Mouse (Mus musculus): Measurements from ENCODE around the gene 5730522E02Rik. TPM values are rescaled to one million over a fixed set of nuclear protein-coding genes. Genes with fewer than 3 reads are reported as not detected.

Gene 5730522E02Rik
- polyA plus RNA-seq, 1 experiment from 2014 or later: 13.5 TPM

DNA sequence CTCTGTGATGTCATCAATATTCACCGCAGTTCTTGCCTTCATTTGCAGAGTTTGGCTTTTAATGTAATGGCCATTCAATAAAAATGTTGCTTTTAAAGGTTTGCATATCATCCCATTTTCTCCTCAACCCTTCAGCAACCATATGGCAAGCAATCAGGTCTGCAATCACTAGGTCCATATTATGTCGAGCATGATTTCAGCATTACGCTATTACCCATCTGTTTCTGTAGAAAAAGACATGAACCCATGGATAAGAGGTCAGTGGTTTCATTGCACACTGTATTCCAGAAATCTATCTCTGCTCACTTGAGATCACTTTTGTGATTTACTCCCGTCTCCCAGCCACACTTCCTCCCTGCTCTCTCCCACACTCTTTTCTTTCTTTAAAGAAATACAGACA, 213.1 kb downstream of the 5730522E02Rik start:
- ATAC-seq (ENCODE audit: low FRiP score) (no peak), DNase-seq (ENCODE audit: low spot score) (no peak)
- no peaks in the 10 kb centered on the region for H3K9me3 ChIP-seq (ENCODE audit: control insufficient read depth, low read length)
- no peaks in the 10 kb centered on the region for H3K36me3 ChIP-seq (replicated peaks; ENCODE audit: control insufficient read depth, insufficient read depth)
- no peak overlapping the region for H3K27ac ChIP-seq
- no peak overlapping the region for H3K4me2 ChIP-seq (replicated peaks)
- H3K27me3 ChIP-seq (ENCODE audit: control insufficient read depth, insufficient read depth, low read length): no peaks in the 10 kb centered on the region
- 0 out of 2 replicates have a peak, but pooled peaks cover 4% of the 10 kb centered on the region for H3K4me1 ChIP-seq (replicated peaks; ENCODE audit: control insufficient read depth, insufficient read depth, low read length)
- 63% methylated on average over 4 of the region's 4 CpGs for WGBS
- no peak overlapping the region for H3K9ac ChIP-seq
- no peak overlapping the region for H3K4me3 ChIP-seq (replicated peaks; ENCODE audit: low read length)

DNA sequence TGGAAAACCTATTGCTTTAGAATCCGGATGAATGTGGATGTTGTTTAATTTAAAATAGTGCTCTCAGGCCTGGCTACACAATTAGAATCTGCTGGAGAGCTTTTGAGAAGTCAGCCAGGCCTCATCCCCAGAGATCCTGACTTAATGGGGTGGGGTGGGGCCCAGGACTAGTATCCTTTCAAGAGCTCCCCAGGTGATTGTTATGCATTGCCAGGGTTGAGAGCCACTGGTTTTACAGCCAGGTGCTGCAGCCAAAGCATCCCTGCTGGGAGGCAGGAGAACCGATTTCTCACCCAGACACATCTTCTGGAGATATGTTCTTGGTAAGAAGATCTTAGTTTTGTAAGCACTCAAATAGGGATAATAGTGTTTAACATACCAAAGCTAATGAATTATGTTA, 216.4 kb downstream of the 5730522E02Rik start:
- Histone ChIP-seq H3K27me3 (ENCODE audit: control insufficient read depth, insufficient read depth, low read length) (no peaks in the 10 kb centered on the region), H3K4me3 (replicated peaks; ENCODE audit: low read length) (no peak overlapping the region), H3K27ac (no peak overlapping the region), H3K36me3 (replicated peaks; ENCODE audit: control insufficient read depth, insufficient read depth) (no peaks in the 10 kb centered on the region), H3K9ac (no peak overlapping the region), H3K9me3 (ENCODE audit: control insufficient read depth, low read length) (no peaks in the 10 kb centered on the region), H3K4me2 (replicated peaks) (no peak overlapping the region), H3K4me1 (replicated peaks; ENCODE audit: control insufficient read depth, insufficient read depth, low read length) (0 out of 2 replicates have a peak, but pooled peaks cover 4% of the 10 kb centered on the region)
- ATAC-seq (ENCODE audit: low FRiP score) (no peak), DNase-seq (ENCODE audit: low spot score) (no peak)
- 30% methylated on average over 2 of the region's 2 CpGs for WGBS

- WGBS: 86% methylated on average over 1 of the region's 1 CpGs
- H3K27ac ChIP-seq: no peak overlapping the region
- no peak overlapping the region for H3K4me3 ChIP-seq (replicated peaks; ENCODE audit: low read length)
- 0 out of 2 replicates have a peak, but pooled peaks cover 4% of the 10 kb centered on the region for H3K4me1 ChIP-seq (replicated peaks; ENCODE audit: control insufficient read depth, insufficient read depth, low read length)
- no peaks in the 10 kb centered on the region for H3K36me3 ChIP-seq (replicated peaks; ENCODE audit: control insufficient read depth, insufficient read depth)
- ATAC-seq (ENCODE audit: low FRiP score): no peak
- no peak overlapping the region for H3K4me2 ChIP-seq (replicated peaks)
- H3K9ac ChIP-seq: no peak overlapping the region
- no peak for DNase-seq (ENCODE audit: low spot score)
- H3K27me3 ChIP-seq (ENCODE audit: control insufficient read depth, insufficient read depth, low read length): no peaks in the 10 kb centered on the region
- H3K9me3 ChIP-seq (ENCODE audit: control insufficient read depth, low read length): no peaks in the 10 kb centered on the region
These were observed 218.3 kb downstream of the 5730522E02Rik start for GRCm38 (mm10) chr11:25992216-25992615.

- H3K4me1 ChIP-seq (replicated peaks; ENCODE audit: control insufficient read depth, insufficient read depth, low read length): peaks cover 6% of the 10 kb centered on the region; the same call in 1 of the 2 replicates
- no peaks in the 10 kb centered on the region for H3K36me3 ChIP-seq (replicated peaks; ENCODE audit: control insufficient read depth, insufficient read depth)
- no peak overlapping the region for H3K4me3 ChIP-seq (replicated peaks; ENCODE audit: low read length)
- no peak overlapping the region for H3K4me2 ChIP-seq (replicated peaks)
- H3K9me3 ChIP-seq (ENCODE audit: control insufficient read depth, low read length): no peaks in the 10 kb centered on the region
- DNase-seq (ENCODE audit: low spot score) (no peak), ATAC-seq (ENCODE audit: low FRiP score) (no peak)
- WGBS: 29% methylated on average over 5 of the region's 5 CpGs
- H3K27ac ChIP-seq: peak overlapping the region; percentile 1; the same call in 1 of the 2 replicates
- H3K9ac ChIP-seq: no peak overlapping the region
- no peaks in the 10 kb centered on the region for H3K27me3 ChIP-seq (ENCODE audit: control insufficient read depth, insufficient read depth, low read length)
These were observed 231.8 kb downstream of the 5730522E02Rik start for GRCm38 (mm10) chr11:25978736-25979276.

DNA sequence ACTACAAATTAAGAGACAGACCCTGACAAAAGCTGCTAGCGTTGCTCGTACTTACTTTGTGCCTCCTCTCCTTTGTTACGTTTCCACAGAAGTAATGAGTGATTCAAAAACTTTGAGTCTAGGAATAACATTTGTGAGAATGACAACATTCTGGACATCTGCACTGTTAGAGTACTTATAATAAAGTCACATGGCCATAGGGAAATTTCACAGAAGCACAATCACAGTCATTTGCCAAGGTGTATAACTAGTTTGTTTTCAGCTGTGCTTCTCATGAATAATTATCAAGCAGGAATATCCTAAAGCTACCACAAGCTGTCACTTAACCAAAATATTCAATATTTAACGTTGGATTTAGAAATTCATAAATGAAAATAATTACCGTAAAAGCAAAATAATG, 269.1 kb downstream of the 5730522E02Rik start:
- ATAC-seq (ENCODE audit: low FRiP score) (no peak), DNase-seq (ENCODE audit: low spot score) (no peak)
- H3K4me1 ChIP-seq (replicated peaks; ENCODE audit: control insufficient read depth, insufficient read depth, low read length): 0 out of 2 replicates have a peak, but pooled peaks cover 6% of the 10 kb centered on the region
- no peak overlapping the region for H3K27ac ChIP-seq
- H3K9me3 ChIP-seq (ENCODE audit: control insufficient read depth, low read length): no peaks in the 10 kb centered on the region
- H3K4me3 ChIP-seq (replicated peaks; ENCODE audit: low read length): no peak overlapping the region
- WGBS: 69% methylated on average over 5 of the region's 5 CpGs
- H3K4me2 ChIP-seq (replicated peaks): no peak overlapping the region
- H3K9ac ChIP-seq: no peak overlapping the region
- no peaks in the 10 kb centered on the region for H3K27me3 ChIP-seq (ENCODE audit: control insufficient read depth, insufficient read depth, low read length)
- H3K36me3 ChIP-seq (replicated peaks; ENCODE audit: control insufficient read depth, insufficient read depth): no peaks in the 10 kb centered on the region

DNA sequence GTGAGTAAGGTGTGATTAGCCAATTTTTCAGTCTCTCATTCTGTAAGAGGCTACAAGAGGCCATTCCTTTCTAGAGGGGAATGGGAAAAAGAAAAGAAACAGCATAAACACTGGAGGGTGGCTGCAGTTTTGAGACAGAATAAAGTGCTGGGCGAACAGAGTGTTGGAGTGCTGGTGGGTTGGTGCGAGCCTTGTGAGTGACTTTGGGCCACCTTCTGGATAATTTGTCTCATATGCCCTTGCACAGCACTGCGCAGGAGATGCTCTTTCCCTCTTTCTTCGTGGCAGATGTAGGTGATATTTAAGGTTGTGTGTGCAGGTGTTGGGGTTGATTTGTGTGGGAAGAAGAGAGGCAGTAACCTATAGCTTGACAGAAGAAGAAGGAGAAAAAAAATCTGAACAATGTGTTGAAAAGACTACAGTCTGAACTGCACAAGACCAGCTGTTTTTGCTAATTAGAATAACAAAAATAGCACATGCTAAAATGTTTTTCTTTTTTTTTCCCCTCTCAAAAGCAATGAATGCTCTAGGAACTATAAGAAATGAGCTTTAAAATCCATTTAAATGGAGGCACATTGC, 269.8 kb downstream of the 5730522E02Rik start:
- Histone ChIP-seq H3K27me3 (ENCODE audit: control insufficient read depth, insufficient read depth, low read length) (no peaks in the 10 kb centered on the region), H3K36me3 (replicated peaks; ENCODE audit: control insufficient read depth, insufficient read depth) (no peaks in the 10 kb centered on the region), H3K4me1 (replicated peaks; ENCODE audit: control insufficient read depth, insufficient read depth, low read length) (0 out of 2 replicates have a peak, but pooled peaks cover 6% of the 10 kb centered on the region), H3K9ac (no peak overlapping the region), H3K4me3 (replicated peaks; ENCODE audit: low read length) (no peak overlapping the region), H3K4me2 (replicated peaks) (no peak overlapping the region), H3K9me3 (ENCODE audit: control insufficient read depth, low read length) (no peaks in the 10 kb centered on the region), H3K27ac (no peak overlapping the region)
- DNase-seq (ENCODE audit: low spot score) (no peak), ATAC-seq (ENCODE audit: low FRiP score) (no peak)
- 72% methylated on average over 4 of the region's 4 CpGs for WGBS

- H3K4me1 ChIP-seq (replicated peaks; ENCODE audit: control insufficient read depth, insufficient read depth, low read length): no peaks in the 10 kb centered on the region
- no peak overlapping the region for H3K9ac ChIP-seq
- H3K9me3 ChIP-seq (ENCODE audit: control insufficient read depth, low read length): no peaks in the 10 kb centered on the region
- 80% methylated on average over 2 of the region's 2 CpGs for WGBS
- DNase-seq (ENCODE audit: low spot score): no peak
- no peaks in the 10 kb centered on the region for H3K27me3 ChIP-seq (ENCODE audit: control insufficient read depth, insufficient read depth, low read length)
- ATAC-seq (ENCODE audit: low FRiP score): no peak
- no peak overlapping the region for H3K27ac ChIP-seq
- H3K4me2 ChIP-seq (replicated peaks): no peak overlapping the region
- no peaks in the 10 kb centered on the region for H3K36me3 ChIP-seq (replicated peaks; ENCODE audit: control insufficient read depth, insufficient read depth)
- no peak overlapping the region for H3K4me3 ChIP-seq (replicated peaks; ENCODE audit: low read length)
These were observed 284.3 kb downstream of the 5730522E02Rik start for GRCm38 (mm10) chr11:25926267-25926666.

DNA sequence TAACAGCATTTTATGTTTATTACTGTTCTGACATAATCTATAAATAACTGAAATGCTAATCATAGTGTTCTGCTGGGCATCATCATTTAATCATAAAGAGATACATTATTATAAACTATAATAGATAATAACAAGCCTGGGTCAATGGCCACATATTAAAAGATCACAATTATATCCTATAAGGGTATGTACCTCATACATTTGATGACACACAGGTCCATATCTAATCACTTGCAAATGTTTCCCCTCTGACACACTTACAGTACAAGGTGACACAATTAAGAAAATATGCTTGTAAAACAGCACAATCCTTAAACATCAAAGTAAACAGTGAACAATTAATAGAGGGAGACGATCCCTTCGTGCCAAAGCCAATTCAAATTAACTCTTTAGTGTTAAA, 308.2 kb downstream of the 5730522E02Rik start:
- DNase-seq (ENCODE audit: low spot score) (no peak), ATAC-seq (ENCODE audit: low FRiP score) (no peak)
- Histone ChIP-seq H3K9me3 (ENCODE audit: control insufficient read depth, low read length) (no peaks in the 10 kb centered on the region), H3K4me2 (replicated peaks) (no peak overlapping the region), H3K9ac (no peak overlapping the region), H3K4me1 (replicated peaks; ENCODE audit: control insufficient read depth, insufficient read depth, low read length) (no peaks in the 10 kb centered on the region), H3K27me3 (ENCODE audit: control insufficient read depth, insufficient read depth, low read length) (no peaks in the 10 kb centered on the region), H3K36me3 (replicated peaks; ENCODE audit: control insufficient read depth, insufficient read depth) (no peaks in the 10 kb centered on the region), H3K4me3 (replicated peaks; ENCODE audit: low read length) (no peak overlapping the region), H3K27ac (no peak overlapping the region)
- 73% methylated on average over 2 of the region's 2 CpGs for WGBS

- ATAC-seq (ENCODE audit: low FRiP score) (no peak), DNase-seq (ENCODE audit: low spot score) (no peak)
- no peaks in the 10 kb centered on the region for H3K9me3 ChIP-seq (ENCODE audit: control insufficient read depth, low read length)
- no peak overlapping the region for H3K4me2 ChIP-seq (replicated peaks)
- 80% methylated on average over 2 of the region's 2 CpGs for WGBS
- no peaks in the 10 kb centered on the region for H3K27me3 ChIP-seq (ENCODE audit: control insufficient read depth, insufficient read depth, low read length)
- H3K4me1 ChIP-seq (replicated peaks; ENCODE audit: control insufficient read depth, insufficient read depth, low read length): no peaks in the 10 kb centered on the region
- H3K4me3 ChIP-seq (replicated peaks; ENCODE audit: low read length): no peak overlapping the region
- H3K36me3 ChIP-seq (replicated peaks; ENCODE audit: control insufficient read depth, insufficient read depth): no peaks in the 10 kb centered on the region
- H3K27ac ChIP-seq: no peak overlapping the region
- no peak overlapping the region for H3K9ac ChIP-seq
These were observed 308.9 kb downstream of the 5730522E02Rik start for GRCm38 (mm10) chr11:25901666-25902065.
